Mouse (Mus musculus) heart, embryonic 16.5 days (tissue): ENCODE data around the gene Hist1h3e. TPM values are rescaled to one million over a fixed set of nuclear protein-coding genes. Genes with fewer than 3 reads are reported as not detected.
"Not testable (repeated sequence)": the region's sequence is repeated elsewhere in the genome, so short reads cannot be mapped to it uniquely, and the experiment has no call there.

ENCODE experiments used
- ATAC-seq: fragments of 200-750 bp; cut with Nextera tagmentation; replicated peaks from 2 replicates; pipeline ENCODE4 v1.8.0; 2017; ENCODE audit warnings: moderate number of reproducible peaks; ENCODE audit not compliant: insufficient read depth, low FRiP score; ENCODE audit errors: extremely low read depth
- H3K27ac ChIP-seq: fragments of 300-500 bp; sonication (generic); 2 replicates; pipeline ENCODE4 v1.5.1; 2014; ENCODE audit warnings: mild to moderate bottlenecking, low read length, control low read depth, moderate library complexity
- H3K27me3 ChIP-seq: fragments of 300-500 bp; sonication (generic); 2 replicates; pipeline ENCODE4 v1.6.1; 2014; ENCODE audit warnings: low read length, mixed read lengths; ENCODE audit not compliant: control insufficient read depth, insufficient read depth
- H3K36me3 ChIP-seq: fragments of 300-500 bp; sonication (generic); 2 replicates; pipeline ENCODE4 v1.6.1; 2014; ENCODE audit not compliant: control insufficient read depth, insufficient read depth
- H3K4me1 ChIP-seq: fragments of 300-500 bp; sonication (generic); 2 replicates; pipeline ENCODE4 v1.6.1; 2014; ENCODE audit warnings: low read length, mixed read lengths; ENCODE audit not compliant: control insufficient read depth, insufficient read depth
- H3K4me2 ChIP-seq: fragments of 300-500 bp; sonication (generic); 2 replicates; pipeline ENCODE4 v1.6.1; 2014; ENCODE audit warnings: low read depth, mild to moderate bottlenecking, control low read depth, low read length
- H3K4me3 ChIP-seq: fragments of 300-500 bp; sonication (generic); 2 replicates; pipeline ENCODE4 v1.5.1; 2014; ENCODE audit warnings: mild to moderate bottlenecking, control low read depth, low read length
- H3K9ac ChIP-seq: fragments of 300-500 bp; sonication (generic); 2 replicates; pipeline ENCODE4 v1.6.1; 2014; ENCODE audit warnings: low read length, control low read depth
- H3K9me3 ChIP-seq: fragments of 300-500 bp; sonication (generic); replicated peaks from 2 replicates; pipeline ENCODE4 v1.6.1; 2016; ENCODE audit warnings: low read length; ENCODE audit not compliant: control insufficient read depth
- WGBS: fragments of 180-500 bp; shearing (Covaris S2); extraction: QIAGEN DNeasy Blood & Tissue Kit; methylation state at CpG from one replicate; pipeline ENCODE4 v1.1.7; 2014; 5-methylcytosine and 5-hydroxymethylcytosine counted together
- polyA plus RNA-seq: library from polyadenylated mRNA; unstranded; fragments of >200 nt; fragmentation: Nextera tagmentation; extraction: Ambion mirVana; gene quantifications from 2 replicates; pipeline ENCODE4 v1.2.1, GENCODE M21; 2015

Hist1h3e gene
- polyA plus RNA-seq, 1 experiment from 2014 or later: 2.1 TPM

GRCm38 (mm10) chr13:23595622-23596372, 33.6 kb upstream of the Hist1h3e start:
- 0 out of 2 replicates have a peak, but pooled peaks cover 2% of the 10 kb centered on the region for H3K4me1 ChIP-seq
- no peak; the same call in 1 of the 2 replicates for ATAC-seq
- 76% methylated on average over 7 of the region's 7 CpGs for WGBS

GRCm38 (mm10) chr13:23595185-23595584, 33.0 kb upstream of the Hist1h3e start:
- 67% methylated on average over 2 of the region's 2 CpGs for WGBS
- no peak overlapping the region for H3K9ac ChIP-seq
- H3K9me3 ChIP-seq: no peaks in the 10 kb centered on the region
- no peaks in the 10 kb centered on the region for H3K27me3 ChIP-seq
- 0 out of 2 replicates have a peak, but pooled peaks cover 2% of the 10 kb centered on the region for H3K4me1 ChIP-seq
- H3K36me3 ChIP-seq: no peaks in the 10 kb centered on the region
- H3K4me3 ChIP-seq: no peak overlapping the region
- no peak for ATAC-seq
- H3K4me2 ChIP-seq: no peak overlapping the region
- no peak overlapping the region for H3K27ac ChIP-seq

More at GRCm38 (mm10) chr13:23595622-23596372, 33.6 kb upstream of the Hist1h3e start:
- H3K27me3 ChIP-seq: no peaks in the 10 kb centered on the region
- H3K4me3 ChIP-seq: no peak overlapping the region
- H3K9ac ChIP-seq: no peak overlapping the region
- no peaks in the 10 kb centered on the region for H3K9me3 ChIP-seq
- H3K36me3 ChIP-seq: no peaks in the 10 kb centered on the region
- H3K4me2 ChIP-seq: no peak overlapping the region
- no peak overlapping the region for H3K27ac ChIP-seq

GRCm38 (mm10) chr13:23593051-23593770, 31.0 kb upstream of the Hist1h3e start:
- Histone ChIP-seq H3K9ac (no peak overlapping the region), H3K4me3 (no peak overlapping the region), H3K9me3 (no peaks in the 10 kb centered on the region), H3K36me3 (no peaks in the 10 kb centered on the region), H3K27me3 (no peaks in the 10 kb centered on the region), H3K4me1 (0 out of 2 replicates have a peak, but pooled peaks cover 2% of the 10 kb centered on the region), H3K4me2 (no peak overlapping the region), H3K27ac (peak overlapping the region; percentile 80)
- ATAC-seq: no peak
- 65% methylated on average over 5 of the region's 5 CpGs for WGBS

- Histone ChIP-seq H3K4me3 (no peak overlapping the region), H3K27ac (peak overlapping the region; percentile 32; the same call in 1 of the 2 replicates), H3K9me3 (no peaks in the 10 kb centered on the region), H3K36me3 (no peaks in the 10 kb centered on the region), H3K4me1 (0 out of 2 replicates have a peak, but pooled peaks cover 2% of the 10 kb centered on the region), H3K4me2 (no peak overlapping the region), H3K9ac (no peak overlapping the region), H3K27me3 (no peaks in the 10 kb centered on the region)
- ATAC-seq: no peak
- 77% methylated on average over 7 of the region's 7 CpGs for WGBS
Measured at GRCm38 (mm10) chr13:23592614-23593013, 30.4 kb upstream of the Hist1h3e start.

GRCm38 (mm10) chr13:23591886-23592285, 29.7 kb upstream of the Hist1h3e start:
- not testable (repeated sequence) for H3K9ac ChIP-seq, H3K36me3 ChIP-seq, H3K27me3 ChIP-seq, H3K4me2 ChIP-seq, H3K4me1 ChIP-seq, ATAC-seq, H3K27ac ChIP-seq, H3K9me3 ChIP-seq, H3K4me3 ChIP-seq
- WGBS: 68% methylated on average over 7 of the region's 7 CpGs

GRCm38 (mm10) chr13:23591206-23591605, 29.0 kb upstream of the Hist1h3e start:
- H3K27ac ChIP-seq: no peak overlapping the region
- H3K9me3 ChIP-seq: no peaks in the 10 kb centered on the region
- H3K4me2 ChIP-seq: no peak overlapping the region
- H3K4me3 ChIP-seq: no peak overlapping the region
- 86% methylated on average over 7 of the region's 7 CpGs for WGBS
- no peaks in the 10 kb centered on the region for H3K27me3 ChIP-seq
- ATAC-seq: no peak
- H3K4me1 ChIP-seq: peaks cover 8% of the 10 kb centered on the region; the same call in 1 of the 2 replicates
- H3K36me3 ChIP-seq: no peaks in the 10 kb centered on the region
- H3K9ac ChIP-seq: no peak overlapping the region

- no peak for ATAC-seq
- Histone ChIP-seq H3K36me3 (no peaks in the 10 kb centered on the region), H3K9me3 (no peaks in the 10 kb centered on the region), H3K4me2 (peak overlapping the region; percentile 84), H3K4me3 (peak overlapping the region; percentile 53), H3K27me3 (no peaks in the 10 kb centered on the region), H3K9ac (peak overlapping the region; percentile 73), H3K27ac (peak overlapping the region; percentile 92), H3K4me1 (peaks cover 12% of the 10 kb centered on the region)
- 14% methylated on average over 1 of the region's 1 CpGs for WGBS
Measured at GRCm38 (mm10) chr13:23586940-23587225, 24.7 kb upstream of the Hist1h3e start.

- no peaks in the 10 kb centered on the region for H3K9me3 ChIP-seq
- H3K4me1 ChIP-seq: peaks cover 13% of the 10 kb centered on the region
- no peak for ATAC-seq
- H3K4me2 ChIP-seq: peak overlapping the region; percentile 84
- no peaks in the 10 kb centered on the region for H3K36me3 ChIP-seq
- WGBS: 3% methylated on average over 22 of the region's 22 CpGs
- H3K27ac ChIP-seq: peak overlapping the region; percentile 92
- no peaks in the 10 kb centered on the region for H3K27me3 ChIP-seq
- peak overlapping the region; percentile 73 for H3K9ac ChIP-seq
- H3K4me3 ChIP-seq: peak overlapping the region; percentile 62
Measured at GRCm38 (mm10) chr13:23586099-23586939, 24.1 kb upstream of the Hist1h3e start.
